Comparison of ENCODE assay signal across 8 mouse cellular contexts in the genomic region with DNA sequence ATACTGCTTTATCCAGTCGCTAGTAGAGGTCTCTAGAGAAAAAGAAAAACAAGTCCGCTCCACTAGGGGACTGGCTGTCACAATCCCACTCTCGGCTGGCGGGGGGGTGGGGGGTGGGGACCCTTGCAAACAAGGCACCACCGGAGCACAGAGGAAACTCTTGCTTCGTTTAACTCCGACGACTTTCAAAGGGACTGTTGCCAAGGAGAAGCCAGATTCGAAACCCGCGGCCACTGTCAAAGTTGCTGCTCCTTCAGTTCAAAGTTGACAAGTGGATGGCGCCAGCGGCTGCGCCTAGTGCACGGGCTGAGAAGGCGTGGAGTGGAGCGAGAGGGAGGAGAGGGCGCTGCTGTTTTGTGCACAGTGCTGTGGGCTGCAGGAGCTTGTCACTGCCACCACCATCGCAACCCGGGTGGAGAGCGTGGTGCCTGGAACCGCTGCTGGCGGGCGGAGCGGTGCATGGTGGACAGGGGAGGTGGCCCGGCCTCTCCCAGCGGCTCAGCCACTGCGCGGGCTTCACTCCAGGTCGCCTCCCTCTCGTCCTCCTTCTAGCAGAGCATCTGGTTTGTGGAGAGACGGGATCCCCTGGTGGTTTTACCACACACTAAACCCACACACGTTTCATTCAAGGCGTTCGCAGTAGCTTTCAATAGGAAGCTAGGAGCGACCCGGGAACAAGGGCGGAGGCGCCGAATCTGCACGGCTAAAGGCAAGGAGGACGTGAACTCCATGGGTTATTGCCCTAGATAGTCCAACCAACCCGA. TPM values are rescaled to one million over a fixed set of nuclear protein-coding genes. Genes with fewer than 3 reads are reported as not detected.
DNase-seq lines count a peak whose midpoint lies in the region; ATAC-seq and TF ChIP-seq lines count a peak whose summit lies in the region.

No protein-coding gene starts in this region.

- peak; percentile 78 for ATAC-seq in heart, postnatal 0 days (ENCODE audit: insufficient read depth, low read depth)
- peak; percentile 31; the same call in 1 of the 2 replicates for ATAC-seq in liver, postnatal 0 days

- no peaks in the 10 kb centered on the region for H3K9me3 ChIP-seq in E14TG2a.4 (ENCODE audit: low read length)
- H3K9me3 ChIP-seq in embryonic facial prominence, embryonic 10.5 days = no peaks in the 10 kb centered on the region
- no peaks in the 10 kb centered on the region for H3K9me3 ChIP-seq in heart, postnatal 0 days (replicated peaks; ENCODE audit: control insufficient read depth, low read length)
- H3K9me3 ChIP-seq in liver, postnatal 0 days (ENCODE audit: low read length) = no peaks in the 10 kb centered on the region

- peak overlapping the region; percentile 70 for H3K27ac ChIP-seq in embryonic facial prominence, embryonic 10.5 days (replicated peaks)
- no peak overlapping the region for H3K27ac ChIP-seq in heart, postnatal 0 days (ENCODE audit: low read depth)
- no peak overlapping the region for H3K27ac ChIP-seq in liver, postnatal 0 days (ENCODE audit: low read depth)

- H3K36me3 ChIP-seq in E14TG2a.4 (ENCODE audit: insufficient read depth, low read length) = no peaks in the 10 kb centered on the region
- H3K36me3 ChIP-seq in embryonic facial prominence, embryonic 10.5 days (replicated peaks) = no peaks in the 10 kb centered on the region
- no peaks in the 10 kb centered on the region for H3K36me3 ChIP-seq in heart, postnatal 0 days (replicated peaks; ENCODE audit: control insufficient read depth, insufficient read depth, low read length)
- no peaks in the 10 kb centered on the region for H3K36me3 ChIP-seq in liver, postnatal 0 days (replicated peaks; ENCODE audit: insufficient read depth, low read length)

- no peak for TF ChIP-seq EP300 in heart, postnatal 0 days (IDR thresholded peaks at IDR 0.05; ENCODE audit: low read depth)
- no peak for TF ChIP-seq EP300 in liver, postnatal 0 days (IDR thresholded peaks at IDR 0.05; ENCODE audit: low read depth)

- peak overlapping the region; percentile 96 for H3K4me2 ChIP-seq in heart, postnatal 0 days (ENCODE audit: low read depth, low read length)
- peak overlapping the region; percentile 76 for H3K4me2 ChIP-seq in liver, postnatal 0 days (ENCODE audit: low read depth, low read length)

- peak overlapping the region; percentile 71 for H3K4me3 ChIP-seq in E14TG2a.4 (replicated peaks; ENCODE audit: low read length)
- peak overlapping the region; percentile 72 for H3K4me3 ChIP-seq in embryonic facial prominence, embryonic 10.5 days
- H3K4me3 ChIP-seq in heart, postnatal 0 days (ENCODE audit: low read depth, low read length) = peak overlapping the region; percentile 54
- peak overlapping the region; percentile 38 for H3K4me3 ChIP-seq in liver, postnatal 0 days (ENCODE audit: low read depth, low read length)

- peaks cover 26% of the 10 kb centered on the region for H3K4me1 ChIP-seq in E14TG2a.4 (replicated peaks; ENCODE audit: low read depth, low read length)
- peaks cover 16% of the 10 kb centered on the region for H3K4me1 ChIP-seq in embryonic facial prominence, embryonic 10.5 days
- H3K4me1 ChIP-seq in heart, postnatal 0 days (ENCODE audit: control insufficient read depth, insufficient read depth) = peaks cover 9% of the 10 kb centered on the region
- H3K4me1 ChIP-seq in liver, postnatal 0 days (ENCODE audit: insufficient read depth) = peaks cover 9% of the 10 kb centered on the region

- DNase-seq in adrenal gland, adult 2 months = peak; percentile 72
- DNase-seq in embryonic facial prominence, embryonic 10.5 days (ENCODE audit: low spot score) = peak; percentile 73
- DNase-seq in heart, postnatal 0 days (ENCODE audit: low spot score) = peak; percentile 49
- DNase-seq in layer of hippocampus, adult 8-10 months (ENCODE audit: low spot score in 2 of 2) = peak; percentile 70 to 78
- DNase-seq in liver, postnatal 0 days = peak; percentile 18
- DNase-seq in right cerebral cortex, postnatal 14 days = peak; percentile 47
- DNase-seq in T-cell, adult 2 months (ENCODE audit: low spot score) = no peak

- no peak for TF ChIP-seq CTCF in E14TG2a.4 (conservative IDR thresholded peaks at IDR 0.05; ENCODE audit: low read length)
- 0 out of 2 replicates have a peak, but pooled peaks have one; percentile 17 for TF ChIP-seq CTCF in heart, postnatal 0 days (IDR thresholded peaks at IDR 0.05; ENCODE audit: low read depth)
- TF ChIP-seq CTCF in liver, postnatal 0 days (IDR thresholded peaks at IDR 0.05; ENCODE audit: low read depth) = no peak

- peak overlapping the region; percentile 26; the same call in 1 of the 2 replicates for H3K9ac ChIP-seq in heart, postnatal 0 days (replicated peaks; ENCODE audit: low read depth, low read length)
- 0 out of 2 replicates have a peak overlapping the region, but pooled peaks have one; percentile 13 for H3K9ac ChIP-seq in liver, postnatal 0 days (replicated peaks)

- peaks cover 38% of the 10 kb centered on the region for H3K27me3 ChIP-seq in E14TG2a.4 (ENCODE audit: insufficient read depth, low read length)
- peaks cover 28% of the 10 kb centered on the region for H3K27me3 ChIP-seq in embryonic facial prominence, embryonic 10.5 days (replicated peaks; ENCODE audit: low read depth, poor library complexity, severe bottlenecking)
- peaks cover 17% of the 10 kb centered on the region for H3K27me3 ChIP-seq in heart, postnatal 0 days (ENCODE audit: control insufficient read depth, insufficient read depth, low read length)
- peaks cover 29% of the 10 kb centered on the region for H3K27me3 ChIP-seq in liver, postnatal 0 days (ENCODE audit: insufficient read depth, low read length)

- under 1% methylated on average over 43 of the region's 43 CpGs for WGBS in embryonic facial prominence, embryonic 10.5 days
- WGBS in heart, postnatal 0 days = under 1% methylated on average over 42 of the region's 43 CpGs
- under 1% methylated on average over 42 of the region's 43 CpGs for whole genome bisulfite sequencing in liver, postnatal 0 days (ENCODE audit: insufficient replicate concordance)

RNA-seq across cellular contexts. Expression of gene Gpr37, which starts 0.8 kb away (rescaled TPM):
- under 1 TPM; 0.09 to 0.41 TPM for total RNA-seq in adrenal gland, adult 2 months (2021)
- polyA plus RNA-seq in adrenal gland, adult 2 months (2012; rRNA removed) = 0.33 and 0.42 TPM in 2 replicates
- polyA plus RNA-seq in embryonic facial prominence, embryonic 10.5 days (2016; fragmentation: Nextera tagmentation; extraction: Ambion mirVana) = 1.8 and 2.0 TPM in 2 replicates
- 0.27 TPM in 2 replicates for total RNA-seq in heart, postnatal 0 days (2014; rRNA removed; ENCODE audit: low replicate concordance)
- polyA plus RNA-seq in heart, postnatal 0 days (2015; fragmentation: Nextera tagmentation; extraction: Ambion mirVana) = 0.29 and 0.44 TPM in 2 replicates
- 10 to 100 TPM; 39.5 to 44.5 (median 42.6) TPM for total RNA-seq in layer of hippocampus, adult 8-10 months (2022)
- 0.04 and 0.07 TPM in 2 replicates for polyA plus RNA-seq in liver, postnatal 0 days (2015; fragmentation: Nextera tagmentation; extraction: Ambion mirVana)
